Mouse (Mus musculus) gastrocnemius, postnatal 4 days (tissue): ENCODE data around the gene Bpnt1. TPM values are rescaled to one million over a fixed set of nuclear protein-coding genes. Genes with fewer than 3 reads are reported as not detected.

Experiments used
- DNase-seq, 2 experiments: peaks; one replicate each; pipeline ENCODE4 v3.0.0; 2021 to 2022; ENCODE audit warnings: low spot score in 2 of 2, mixed read lengths in 2 of 2
- total RNA-seq, 2 experiments: library from RNA; stranded (reverse); gene quantifications; 2 replicates each; pipeline ENCODE4 v1.2.3; 2021

Bpnt1 gene
- total RNA-seq, 2 experiments from 2014 or later: 20.9 to 25.6 TPM

DNA sequence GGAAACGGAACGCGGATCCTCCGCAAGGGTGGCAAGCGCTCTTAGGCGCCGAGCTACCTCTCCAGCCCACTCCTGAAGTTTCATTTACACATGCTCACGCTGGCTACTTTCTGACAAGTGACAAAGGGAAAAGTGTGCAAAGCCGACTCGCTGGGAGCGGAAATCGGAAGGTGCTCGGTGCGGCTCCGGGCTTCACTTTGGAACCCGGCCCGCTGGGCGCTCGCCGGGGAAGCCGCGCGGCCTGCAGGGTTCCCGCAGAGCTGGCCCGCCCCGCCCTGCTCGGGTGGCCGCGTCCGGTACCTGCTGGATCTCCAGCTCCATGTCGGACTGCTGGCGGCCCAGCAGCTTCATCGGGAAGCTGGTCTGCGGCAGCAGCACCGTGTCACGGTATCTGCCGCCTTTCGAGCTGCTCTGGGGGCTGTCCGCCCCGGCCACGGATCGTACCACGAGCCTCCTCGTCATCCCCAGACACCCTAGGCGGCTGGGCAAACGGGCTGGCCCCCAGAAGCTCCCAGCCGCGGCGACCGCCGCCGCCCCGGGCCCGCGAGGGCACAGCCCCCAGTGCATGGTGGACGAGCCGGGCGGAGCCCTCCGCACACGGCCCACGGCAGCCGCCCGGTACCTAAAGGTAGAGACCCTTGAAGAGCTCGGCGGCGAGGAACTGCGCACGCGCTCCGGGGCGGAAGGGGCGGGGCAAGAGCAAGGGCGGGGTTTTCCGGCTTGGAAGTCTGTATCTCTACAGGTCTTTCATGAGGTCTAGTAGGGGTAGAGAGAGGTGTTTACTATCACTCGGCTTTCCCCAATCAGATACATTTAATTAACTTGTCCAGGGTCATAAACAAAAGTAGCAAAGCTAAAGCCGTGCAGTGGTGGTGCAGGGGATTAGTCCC, 3.0 kb upstream of the Bpnt1 start, which contains the start of gene Iars2:
Gene Iars2 (minus strand): TSS at position 676 of the 890 bp plus-strand sequence.
- DNase-seq: peak; percentile 84 to 91

DNA sequence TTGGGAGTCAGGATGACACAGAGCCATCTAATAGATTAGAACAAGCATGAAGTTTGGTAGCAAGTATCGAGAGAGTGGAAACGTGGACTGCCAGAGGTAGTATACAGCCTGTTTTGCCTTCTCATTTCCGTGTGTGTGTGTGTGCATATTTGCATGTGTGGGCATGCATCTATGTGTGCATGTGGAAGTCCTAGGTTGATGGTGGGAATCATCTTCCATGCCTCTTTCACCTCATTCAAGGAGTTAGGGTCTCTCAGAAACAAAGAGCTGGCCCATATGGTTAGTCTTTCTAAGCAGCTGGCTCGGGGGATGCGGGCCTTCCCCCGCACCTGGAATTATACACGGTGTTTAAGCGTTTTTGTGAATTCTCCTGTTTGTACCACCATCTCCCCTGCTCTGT, 2.1 kb upstream of the Bpnt1 start:
- DNase-seq: no peak

DNA sequence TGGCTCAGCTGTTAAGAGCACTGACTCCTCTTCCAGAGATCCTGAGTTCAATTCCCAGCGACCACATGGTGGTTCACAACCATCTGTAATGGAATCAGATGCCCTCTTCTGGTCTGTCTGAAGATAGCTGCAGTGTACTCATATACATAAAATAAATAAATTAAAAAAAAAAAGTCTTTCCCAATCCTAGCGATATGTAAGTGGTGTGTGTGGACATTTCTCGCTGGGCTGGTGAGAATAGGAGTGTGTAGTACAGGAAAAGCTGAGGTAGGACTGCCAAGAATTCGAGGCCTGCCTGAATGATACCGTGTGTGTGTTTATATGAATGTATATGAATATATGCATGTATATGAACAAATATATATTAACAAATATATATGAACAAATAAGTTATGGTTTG, 585 bp upstream of the Bpnt1 start:
- DNase-seq: no peak

DNA sequence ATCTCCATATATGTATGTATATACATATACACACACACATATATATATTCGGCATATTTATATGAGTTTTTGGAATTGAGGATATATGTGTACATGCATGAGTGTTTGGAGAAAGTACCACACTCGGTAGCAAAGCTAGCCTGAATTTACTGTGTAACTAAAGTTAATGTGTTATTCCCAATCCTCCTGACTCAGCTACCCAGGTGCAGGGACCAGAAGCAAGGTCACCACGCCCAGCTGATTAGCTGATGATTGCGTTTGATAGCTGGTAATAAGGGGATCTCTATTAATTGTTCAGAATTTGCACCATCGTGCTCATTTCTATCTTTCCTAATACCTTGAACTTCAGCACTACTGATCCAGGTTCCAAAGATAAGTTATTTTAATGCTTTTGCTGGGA, 1.7 kb downstream of the Bpnt1 start:
- no peak for DNase-seq

DNA sequence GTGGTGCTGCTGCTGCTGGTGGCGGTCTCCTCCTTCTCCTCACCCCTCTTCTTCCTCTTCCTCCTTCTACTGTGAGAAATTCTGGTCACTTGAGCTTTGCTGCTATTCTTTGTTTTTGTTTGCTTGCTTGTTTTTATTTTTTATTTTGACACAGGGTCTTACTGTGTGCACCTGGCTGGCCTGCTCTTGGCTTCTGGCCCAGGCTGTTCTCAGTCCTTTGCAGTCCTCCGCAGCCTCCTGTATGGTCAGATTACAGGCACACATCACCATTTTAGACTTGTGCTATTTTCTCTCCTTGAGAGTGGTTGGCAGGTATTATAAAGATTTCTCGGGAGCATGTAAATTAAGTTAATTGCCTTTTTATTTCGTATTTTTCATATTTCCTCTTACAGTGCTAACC, 2.2 kb downstream of the Bpnt1 start:
- DNase-seq: no peak

DNA sequence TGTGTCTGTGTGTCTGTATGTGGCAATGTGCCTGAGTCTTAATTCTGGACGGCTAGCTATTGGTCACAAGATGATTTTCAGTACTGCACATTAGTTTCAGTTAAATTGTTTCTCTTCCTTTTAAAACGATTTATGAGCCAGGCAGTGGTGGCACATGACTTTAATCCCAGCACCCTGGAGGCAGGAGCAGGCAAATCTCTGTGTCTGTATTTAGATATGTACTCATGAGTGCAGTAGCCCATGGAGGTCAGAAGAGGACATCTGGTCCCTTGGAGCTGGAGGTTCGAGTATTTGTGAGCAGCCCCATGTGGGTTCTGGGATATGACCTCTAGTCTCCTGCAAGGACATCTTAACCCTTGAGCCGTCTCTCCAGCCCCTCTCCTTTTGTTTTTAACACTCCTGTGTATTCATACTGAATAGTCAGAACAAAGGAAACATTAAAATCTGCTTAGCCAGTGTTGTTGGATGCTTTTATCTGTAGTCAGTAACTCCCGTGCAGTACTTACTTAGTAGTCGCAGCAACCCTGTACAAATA, 3.3 kb downstream of the Bpnt1 start:
- DNase-seq: no peak

DNA sequence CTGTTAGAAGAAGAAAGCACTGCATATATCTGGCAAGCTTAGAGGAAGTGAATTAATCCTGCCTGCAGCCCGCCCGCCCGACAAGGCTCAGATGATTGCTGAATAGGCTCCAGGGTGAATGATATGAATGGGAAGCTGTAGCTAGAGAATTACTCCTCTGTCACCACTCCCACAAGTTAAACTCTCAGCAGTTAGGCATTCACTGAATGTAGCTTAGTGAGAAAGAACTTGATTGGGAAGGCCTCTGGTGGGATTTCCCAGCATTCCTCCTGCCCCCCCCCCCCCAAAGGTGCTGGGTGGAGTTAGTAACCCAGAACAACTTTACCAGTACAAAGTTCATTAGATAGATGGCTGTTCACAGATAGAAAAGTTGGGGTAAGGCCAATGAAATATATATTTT, 4.6 kb downstream of the Bpnt1 start:
- DNase-seq: no peak

DNA sequence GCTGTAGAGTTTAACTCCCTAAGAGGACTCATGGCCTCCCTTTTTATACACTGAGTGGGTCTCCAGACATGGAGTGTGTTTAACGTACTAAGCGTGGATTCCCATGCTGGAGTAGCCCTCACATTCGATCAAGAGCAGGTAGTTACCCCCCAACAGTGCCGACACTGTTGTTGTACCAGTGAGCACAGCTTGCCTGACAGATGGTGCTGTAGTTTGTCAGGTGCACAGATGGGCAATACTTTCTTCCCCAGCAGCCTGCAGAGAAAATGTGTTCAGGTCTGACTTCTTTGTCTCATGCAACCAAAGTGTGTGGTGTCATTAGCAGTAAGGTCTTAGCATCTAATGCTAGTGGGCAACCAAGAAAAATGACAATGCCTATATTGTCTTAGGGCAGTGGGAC, 10.5 kb downstream of the Bpnt1 start:
- no peak for DNase-seq

DNA sequence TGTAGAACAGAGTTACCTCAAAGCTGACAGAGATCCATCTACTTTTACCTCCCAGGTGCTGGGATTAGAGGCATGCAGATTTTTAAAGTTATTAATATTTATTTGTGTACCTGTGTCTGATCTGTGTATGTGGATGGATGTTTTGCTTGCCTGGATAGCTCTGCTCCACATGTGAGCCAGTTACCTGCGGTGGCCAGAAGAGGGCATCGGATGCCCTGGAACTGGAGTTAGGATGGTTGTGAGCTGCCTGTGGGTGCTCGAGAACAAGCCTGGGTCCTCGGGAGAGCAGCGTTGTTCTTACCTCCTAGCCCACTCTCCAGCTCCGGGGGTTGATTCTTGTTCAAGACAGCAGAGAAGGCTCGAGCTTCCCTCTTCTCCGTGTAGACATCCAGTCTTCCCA, 11.5 kb downstream of the Bpnt1 start:
- DNase-seq: no peak

DNA sequence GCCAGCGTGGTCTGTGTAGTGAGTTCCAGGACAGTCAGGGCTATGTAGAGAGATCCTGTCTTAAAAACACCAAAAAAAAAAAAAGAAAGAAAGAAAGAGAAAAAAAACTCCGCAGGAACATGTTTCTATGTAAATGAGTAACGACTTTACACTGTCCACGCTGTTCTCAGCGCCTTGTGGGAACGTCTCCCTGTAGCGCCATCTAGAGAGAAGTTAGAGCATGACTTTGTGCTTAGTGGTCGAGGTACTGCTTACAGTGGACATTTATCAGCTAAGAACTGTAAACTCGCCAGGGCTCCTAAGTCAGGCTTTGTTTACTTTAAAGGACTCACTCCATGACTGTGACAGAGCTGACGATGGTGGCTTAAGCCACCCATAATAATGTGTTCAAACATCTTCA, 14.2 kb downstream of the Bpnt1 start:
- no peak for DNase-seq

DNA sequence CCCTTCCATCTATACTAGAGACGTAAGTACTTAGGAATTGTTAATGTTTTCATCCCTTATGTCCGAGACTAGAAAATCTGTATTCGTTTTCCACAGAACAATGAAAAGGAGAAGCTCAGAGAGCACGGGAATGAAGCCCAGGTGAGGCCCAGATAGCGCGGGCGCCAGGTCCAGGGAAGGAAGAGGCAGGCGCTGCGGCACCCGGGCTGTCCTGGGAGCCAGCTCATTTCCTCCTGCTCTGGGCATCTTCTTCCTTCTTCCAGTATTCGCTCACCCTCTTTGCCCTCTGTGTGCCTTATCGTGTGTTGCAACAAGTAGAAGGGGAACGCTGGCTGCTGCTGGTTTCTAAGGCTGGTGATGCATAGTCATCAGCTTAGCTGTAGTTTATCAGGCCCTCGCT, 17.8 kb downstream of the Bpnt1 start:
- DNase-seq: no peak

DNA sequence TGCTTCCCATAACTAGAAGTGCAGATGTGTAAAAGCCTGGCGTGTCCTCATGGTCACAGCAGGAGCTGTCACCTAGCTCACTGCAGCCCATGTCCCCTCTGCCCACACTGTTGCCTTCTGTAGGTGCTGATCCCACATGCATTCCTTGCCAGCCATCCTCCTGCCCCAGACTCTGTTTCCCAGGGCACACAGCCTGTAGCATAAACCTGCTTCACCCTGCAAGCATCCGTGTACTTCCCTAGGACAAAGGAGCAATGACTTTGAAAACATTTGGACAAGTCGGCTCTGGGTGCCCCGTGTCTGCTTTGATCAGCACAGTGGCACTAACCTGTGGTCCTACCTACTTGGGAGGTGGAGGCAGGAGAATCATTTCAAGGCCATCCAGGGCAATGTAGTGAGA, 18.7 kb downstream of the Bpnt1 start:
- no peak for DNase-seq

DNA sequence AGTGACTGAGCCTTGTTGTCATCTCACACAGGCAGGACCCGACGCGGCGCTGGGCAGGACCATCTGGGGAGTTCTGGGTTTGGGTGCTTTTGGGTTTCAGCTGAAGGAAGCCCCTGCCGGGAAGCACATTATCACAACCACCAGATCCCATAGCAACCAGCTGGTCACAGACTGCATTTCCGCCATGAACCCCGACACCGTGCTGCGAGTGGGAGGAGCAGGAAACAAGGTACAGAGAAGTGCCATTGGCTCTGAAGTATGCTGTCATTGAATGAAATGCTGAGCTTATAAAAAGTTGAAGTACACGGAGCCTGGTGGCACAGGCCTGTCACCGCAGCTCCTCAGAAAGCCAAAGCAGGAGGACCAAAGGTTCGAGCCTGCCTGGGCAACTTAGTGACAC, 20.2 kb downstream of the Bpnt1 start:
- DNase-seq: no peak

DNA sequence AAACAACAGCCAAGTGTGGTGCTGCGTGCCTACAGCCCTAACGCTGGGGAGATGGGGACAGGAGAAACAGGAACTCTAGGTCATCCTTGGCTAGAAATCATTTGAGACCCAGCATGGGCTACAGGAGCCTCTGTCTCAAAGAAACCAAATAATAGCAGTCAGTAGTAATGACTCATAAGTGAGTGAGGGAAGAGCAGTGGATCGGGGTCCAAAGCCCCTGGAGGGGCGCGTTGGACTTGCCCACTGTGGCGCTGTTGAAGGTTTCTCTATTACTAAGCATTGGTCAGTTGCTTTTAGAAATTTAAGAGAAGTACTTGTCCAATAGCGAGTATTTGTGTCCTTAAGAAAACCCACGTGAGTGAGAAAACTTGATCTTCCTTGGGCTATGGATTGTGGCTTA, 21.4 kb downstream of the Bpnt1 start:
- DNase-seq: no peak

DNA sequence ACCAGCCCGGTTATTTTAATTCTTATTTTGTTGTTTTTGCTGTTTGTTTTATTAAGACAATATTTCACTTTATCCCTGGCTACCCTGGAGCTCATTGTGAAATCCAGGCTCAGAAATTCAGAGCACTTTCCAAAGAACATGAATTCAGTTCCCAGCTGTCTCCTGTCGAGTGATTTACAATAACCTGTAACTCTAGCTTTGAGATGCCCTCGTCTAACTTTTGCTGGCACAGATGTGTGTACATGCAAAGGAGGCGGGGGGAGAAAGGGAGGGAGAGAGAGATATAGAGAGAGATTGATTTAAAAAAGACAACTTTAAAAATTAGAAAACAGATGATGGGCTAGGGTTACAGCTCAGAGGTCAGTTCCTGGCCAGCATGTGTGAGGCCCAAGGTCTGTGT, 22.8 kb downstream of the Bpnt1 start:
- DNase-seq: no peak

DNA sequence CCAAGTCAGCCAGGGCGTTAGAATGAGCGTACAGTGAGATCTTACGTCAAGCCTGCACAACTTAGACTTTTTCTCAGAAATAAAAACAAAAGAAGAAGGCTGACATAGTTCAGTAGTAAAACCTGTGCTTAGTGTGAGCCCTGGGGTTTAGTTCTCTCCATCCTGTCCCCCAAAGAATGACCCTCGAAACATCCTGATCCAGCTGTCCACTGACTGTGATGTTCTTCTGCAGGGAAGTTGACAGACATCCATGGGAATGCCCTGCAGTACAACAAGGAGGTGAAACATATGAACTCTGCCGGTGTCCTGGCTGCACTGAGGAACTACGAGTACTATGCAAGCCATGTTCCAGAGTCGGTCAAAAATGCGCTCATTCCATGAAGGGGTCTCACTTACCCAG, 24.3 kb downstream of the Bpnt1 start:
- DNase-seq: no peak

DNA sequence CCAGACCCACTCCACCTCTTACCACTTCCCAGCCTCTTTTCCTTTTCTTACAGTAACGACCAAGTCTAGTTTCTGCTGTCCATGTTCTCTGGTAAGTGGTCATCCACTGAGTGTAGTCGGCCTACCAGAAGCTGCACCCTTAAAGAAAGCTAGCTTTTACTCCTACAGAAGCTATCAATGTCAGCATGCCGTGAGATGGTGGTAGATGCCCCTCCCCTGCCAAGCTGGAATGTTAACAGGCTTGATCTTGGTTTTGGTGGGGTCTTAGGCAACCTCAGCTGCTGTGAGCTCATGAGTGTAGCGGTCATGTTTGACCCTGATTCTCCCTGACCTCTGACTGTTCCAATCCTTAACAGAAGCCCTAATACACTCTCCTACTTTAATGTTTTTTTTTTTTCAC, 26.3 kb downstream of the Bpnt1 start:
- no peak for DNase-seq

DNA sequence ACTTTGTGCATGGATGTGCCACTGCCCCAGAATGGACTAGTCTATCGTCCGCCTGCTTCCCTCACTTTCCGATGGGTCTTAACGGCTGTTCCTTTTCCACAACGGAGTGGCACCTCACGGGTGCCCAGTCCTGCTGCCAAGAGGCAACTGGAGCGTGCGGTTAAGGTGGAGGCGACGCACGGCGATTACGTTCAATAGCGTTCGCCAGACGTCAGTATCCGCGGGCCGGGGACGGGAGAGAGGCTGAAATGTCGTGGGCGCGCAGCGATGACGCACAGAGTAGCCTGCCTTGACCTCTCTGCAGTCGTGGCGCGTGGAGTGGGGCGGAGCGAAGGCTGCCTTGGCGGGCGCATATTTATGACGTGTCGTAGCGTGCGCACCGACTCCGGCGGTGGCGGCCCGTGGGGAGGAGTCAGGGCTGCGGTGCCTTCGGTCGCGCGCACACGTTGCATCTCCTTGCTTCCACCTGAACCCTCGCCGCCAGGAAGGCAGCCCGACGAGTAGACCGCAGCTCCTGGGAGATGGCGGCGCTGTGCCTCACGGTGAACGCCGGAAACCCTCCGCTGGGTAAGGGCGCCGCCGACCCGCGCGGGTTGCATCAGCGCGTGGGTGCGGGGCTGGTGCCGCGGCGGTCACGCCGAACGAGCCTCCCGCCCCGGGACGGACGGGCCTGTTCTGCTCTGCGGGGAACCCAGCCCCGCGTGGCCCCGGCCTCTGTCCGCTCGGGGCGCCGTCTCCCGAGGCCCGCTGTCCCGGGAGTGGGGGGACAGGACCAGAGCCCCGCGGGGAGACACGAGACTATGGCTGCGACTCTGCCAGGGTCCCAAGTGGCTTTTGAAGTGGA, 30.9 kb downstream of the Bpnt1 start, which contains the start of gene Eprs:
Gene Eprs (plus strand): TSS at position 368 of the 844 bp plus-strand sequence.
- peak; percentile 95 to 99 for DNase-seq

DNA sequence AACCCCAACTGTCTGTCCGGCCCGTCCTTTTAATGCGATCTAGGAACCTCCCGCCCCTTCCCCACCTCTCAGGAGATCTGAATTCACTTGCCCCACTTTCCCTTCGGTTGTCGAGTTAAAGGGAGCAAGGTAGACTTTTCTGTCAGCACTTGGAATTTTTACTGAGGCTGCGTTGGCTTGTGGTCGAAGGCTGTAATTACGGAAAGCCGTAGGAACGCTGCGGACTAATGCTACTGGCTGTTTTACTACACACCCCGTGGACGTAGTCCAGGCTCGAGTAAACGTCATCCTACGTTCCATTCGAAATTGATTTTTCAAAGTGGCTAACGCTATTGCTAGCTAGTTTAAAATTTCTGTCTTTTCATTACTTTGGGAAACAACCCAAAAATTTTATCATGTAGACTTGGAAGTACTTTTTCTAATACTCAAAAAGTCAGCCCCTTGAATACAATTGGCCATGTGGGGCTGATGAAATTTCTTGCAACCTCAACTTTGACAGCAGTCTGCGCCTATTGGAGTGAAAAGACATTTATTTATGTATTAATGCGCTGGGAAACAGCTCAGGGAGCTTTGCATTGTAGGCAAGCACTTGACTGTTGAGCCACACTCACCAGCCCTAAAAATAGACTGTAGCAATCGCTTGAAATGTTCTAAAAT, 31.7 kb downstream of the Bpnt1 start:
- DNase-seq: peak in 1 of 2 experiments; percentile 51

DNA sequence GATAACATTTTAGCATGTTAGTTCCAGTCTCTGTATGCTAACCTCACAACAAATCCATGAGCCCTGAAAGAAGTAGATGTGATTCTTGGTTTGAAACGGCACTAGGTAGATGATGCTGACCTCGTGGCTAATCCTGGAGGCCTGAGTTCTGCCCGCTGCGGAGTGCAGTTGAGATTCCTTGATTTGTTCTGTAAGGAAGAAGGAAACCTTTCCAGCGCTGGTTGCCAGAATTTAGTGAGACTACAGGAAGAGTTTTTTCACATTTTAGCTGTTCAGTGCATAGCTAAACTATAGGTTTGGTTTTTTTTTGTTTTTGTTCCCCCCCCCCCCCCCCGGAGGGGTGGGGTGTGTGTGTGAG, 32.2 kb downstream of the Bpnt1 start:
- DNase-seq: no peak

DNA sequence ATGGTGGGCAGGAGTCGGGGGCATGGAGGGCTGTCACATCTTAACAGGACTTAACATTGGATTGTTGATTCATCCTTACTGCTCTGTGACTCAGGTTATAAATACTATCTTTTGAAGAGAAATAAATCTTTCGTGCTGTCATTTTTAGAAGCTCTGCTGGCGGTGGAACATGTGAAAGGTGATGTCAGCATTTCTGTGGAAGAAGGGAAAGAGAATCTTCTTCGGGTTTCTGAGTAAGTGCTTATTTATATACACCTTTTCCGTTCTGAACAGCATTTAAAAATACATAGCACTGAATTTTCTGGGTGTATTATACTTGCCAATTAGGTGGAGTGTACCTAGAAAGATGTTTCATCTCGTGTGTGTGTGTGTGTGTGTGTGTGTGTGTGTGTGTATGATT, 35.4 kb downstream of the Bpnt1 start:
- no peak for DNase-seq

DNA sequence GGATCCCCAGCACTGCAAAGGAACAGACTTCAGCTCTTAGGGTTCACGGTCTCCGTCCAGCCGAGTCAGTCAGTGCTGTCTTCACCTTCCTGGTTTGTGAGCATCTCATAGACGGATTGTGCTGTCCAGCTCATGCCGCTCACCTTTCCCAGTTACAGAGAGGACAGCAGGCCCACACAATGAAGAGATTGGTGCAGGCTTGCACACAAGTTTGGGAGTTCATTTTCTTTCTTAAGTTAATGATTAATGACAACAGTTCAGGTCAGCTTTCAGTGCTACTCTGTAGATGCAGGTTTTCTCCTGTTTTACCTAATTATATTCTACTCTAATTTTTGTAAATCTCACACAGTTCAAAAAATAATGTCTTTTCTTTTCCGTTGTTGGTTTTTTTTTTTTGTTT, 38.0 kb downstream of the Bpnt1 start:
- DNase-seq: no peak
